Mouse (Mus musculus): Measurements from ENCODE around the gene Chaf1a.
A peak's percentile ranks its signal among the peaks of the same experiment; 100 is the strongest.
"Not testable (repeated sequence)": the region's sequence is repeated elsewhere in the genome, so short reads cannot be mapped to it uniquely, and the experiment has no call there.

Gene Chaf1a

DNA sequence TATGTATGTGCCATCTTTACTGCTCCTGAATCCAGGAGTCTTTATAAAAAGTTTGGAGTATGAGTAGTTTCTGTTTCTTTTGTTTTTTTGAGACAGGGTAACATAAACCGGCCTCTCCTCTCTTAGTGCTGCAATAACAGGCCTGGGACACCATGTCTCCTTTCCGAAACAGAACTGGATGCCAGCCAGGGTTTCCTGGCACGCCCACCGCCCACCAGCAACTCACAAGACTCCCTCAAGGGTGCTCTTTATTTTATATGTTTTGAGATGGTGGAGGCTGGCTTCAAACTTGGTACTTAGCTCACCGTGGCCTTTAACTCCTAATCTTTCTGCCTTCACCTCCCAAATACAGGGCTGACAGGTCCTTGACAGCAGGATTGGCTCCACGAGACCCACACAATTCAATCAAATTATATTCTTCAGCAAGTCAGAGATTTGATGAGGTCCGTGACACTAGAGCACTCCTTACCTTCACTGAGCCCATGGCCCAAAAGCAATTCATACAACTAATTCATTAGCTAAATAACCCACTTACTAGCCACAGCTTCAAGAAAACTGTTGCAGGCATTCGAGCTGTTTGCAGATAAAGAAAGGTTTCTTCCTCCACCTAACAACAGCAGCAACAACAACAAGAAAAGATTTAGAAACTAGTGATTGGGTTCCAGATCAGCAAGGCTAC, 1.5 kb upstream of the Chaf1a start:
- no peak for DNase-seq

DNA sequence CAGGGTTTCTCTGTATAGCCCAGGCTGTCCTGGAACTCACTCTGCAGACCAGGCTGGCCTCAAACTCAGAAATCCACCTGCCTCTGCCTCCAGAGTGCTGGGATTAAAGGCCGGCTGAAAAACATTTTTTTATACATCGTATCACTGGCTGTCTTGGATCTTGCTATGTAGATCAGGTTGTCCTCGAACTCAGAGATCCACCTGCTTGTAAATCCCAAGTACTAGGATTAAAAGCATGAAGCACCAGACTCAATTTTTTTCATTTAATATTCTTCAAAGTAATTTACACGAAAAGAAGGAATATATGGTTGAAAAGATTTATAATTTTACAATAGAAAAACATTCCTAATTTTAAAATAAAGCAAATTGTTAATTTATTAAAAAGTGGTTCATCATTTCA, 894 bp upstream of the Chaf1a start:
- DNase-seq = no peak

DNA sequence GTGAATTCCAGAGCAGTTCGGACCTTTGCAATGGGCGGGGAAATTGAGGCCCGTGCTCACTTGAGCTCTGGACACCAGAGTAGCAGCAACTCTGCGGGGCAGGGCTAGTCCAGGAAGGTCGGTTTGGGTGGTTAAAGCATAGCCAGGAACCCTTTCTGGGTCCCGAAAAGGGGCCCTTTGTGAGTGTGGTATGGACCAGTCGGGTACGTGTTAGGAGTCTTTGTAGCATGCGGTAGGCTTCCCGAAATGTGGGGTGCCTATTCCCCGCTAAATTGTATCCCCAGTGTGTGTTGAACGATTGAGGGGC, 571 bp downstream of the Chaf1a start:
- no peak for DNase-seq

DNA sequence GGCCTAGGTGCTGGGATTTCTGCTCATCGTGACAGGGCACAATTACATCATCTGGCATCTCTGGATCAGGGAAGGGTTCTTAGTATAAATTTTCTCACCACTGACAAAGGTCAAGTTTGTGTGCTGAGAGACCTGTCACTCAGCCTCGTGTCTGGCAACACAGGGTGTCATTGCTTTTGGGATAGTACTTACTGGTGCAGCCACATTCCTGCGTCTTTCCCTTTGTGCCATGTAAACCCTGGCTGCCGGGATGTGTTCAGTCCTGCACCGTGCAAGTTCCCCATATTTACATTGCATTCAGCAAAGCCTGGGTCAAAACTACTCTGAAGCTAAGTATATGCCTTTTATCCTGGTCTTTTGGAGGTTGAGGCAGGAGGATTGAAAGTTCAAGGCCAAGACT, 11.1 kb downstream of the Chaf1a start:
- no peak for DNase-seq

DNA sequence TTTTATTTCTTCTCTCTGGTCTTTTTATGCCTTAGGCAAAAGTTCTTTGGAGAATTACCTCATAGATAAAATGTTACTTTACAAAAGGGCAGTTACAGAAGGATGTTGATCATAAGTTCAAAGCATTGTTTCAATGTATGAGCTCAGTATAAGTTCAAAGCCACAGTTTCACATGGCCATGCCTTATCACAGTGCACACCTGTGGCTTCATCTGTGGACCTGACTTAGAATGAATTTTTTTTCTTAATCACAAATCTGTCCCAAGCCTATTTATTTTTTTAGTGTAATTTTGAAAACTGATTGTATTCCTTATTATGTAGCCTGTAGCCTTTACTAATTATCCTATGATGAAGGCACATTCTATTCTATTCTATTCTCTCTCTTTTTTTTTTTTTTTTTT, 14.7 kb downstream of the Chaf1a start:
- DNase-seq = no peak

DNA sequence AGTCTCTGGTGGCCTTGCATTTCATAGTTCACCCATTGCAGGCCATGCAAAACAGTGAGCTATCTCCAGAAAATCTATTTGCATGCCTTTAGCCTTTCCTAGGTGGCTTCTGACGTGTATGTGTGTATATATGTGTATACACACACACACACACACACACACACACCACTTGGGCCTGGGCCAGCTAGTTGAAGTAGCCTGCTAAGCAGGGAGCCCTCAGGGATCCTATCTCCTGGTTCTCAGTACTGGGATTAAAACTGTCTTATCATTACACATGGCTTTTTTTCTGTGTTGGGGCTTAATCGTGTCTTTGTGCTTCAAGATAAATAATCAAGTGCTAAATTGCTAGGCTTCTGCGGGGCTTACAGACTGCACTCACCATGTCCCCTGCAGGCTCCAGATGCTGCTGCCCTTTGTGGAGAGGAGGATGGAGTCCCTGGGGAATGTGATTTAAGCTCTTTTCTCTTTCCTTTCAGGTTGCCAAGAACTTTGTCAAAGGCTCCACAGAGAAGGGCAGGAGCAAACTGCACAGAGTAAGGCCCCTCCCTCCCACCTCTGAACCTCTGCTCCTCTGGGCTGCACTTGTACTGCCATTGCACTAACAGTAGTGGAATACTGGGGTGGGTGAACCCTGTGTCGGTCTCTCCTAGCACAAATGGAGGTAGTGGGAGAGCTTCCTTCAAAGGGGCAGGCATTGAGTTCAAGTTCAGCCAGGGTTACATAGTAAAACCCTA, 15.9 kb downstream of the Chaf1a start:
- no peak for DNase-seq

DNA sequence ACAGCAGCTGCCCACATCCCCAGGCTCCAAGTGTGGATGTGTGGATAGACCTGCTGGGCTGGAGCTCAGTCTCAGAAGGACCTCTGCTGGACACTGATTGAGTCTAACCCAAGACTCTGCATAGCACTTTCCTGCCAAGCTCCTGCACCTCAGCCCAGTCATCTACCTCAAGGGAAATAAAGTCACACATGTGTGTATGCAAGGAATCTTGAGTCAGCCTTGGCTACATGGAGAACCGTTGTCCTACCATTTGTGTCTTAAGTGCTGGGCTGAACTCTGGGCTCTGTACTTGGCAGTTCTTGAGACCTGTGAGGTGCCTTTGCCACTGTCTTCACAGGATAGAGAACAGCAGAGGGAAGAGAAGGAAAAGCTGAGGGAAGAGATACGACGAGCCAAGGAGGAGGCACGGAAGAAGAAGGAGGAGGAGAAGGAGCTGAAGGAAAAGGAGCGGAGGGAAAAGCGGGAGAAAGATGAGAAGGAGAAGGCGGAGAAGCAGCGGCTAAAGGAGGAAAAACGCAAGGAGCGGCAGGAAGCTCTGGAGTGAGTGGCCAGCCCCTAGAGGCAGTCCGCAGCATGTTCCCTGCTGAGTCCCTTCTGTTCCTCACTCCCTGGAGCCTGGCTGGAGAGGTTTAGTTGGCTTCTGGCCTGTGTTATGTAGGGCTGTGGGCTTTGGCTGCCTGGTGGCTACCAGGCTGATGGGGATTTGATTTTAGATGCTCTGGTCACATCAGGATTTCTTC, 17.3 kb downstream of the Chaf1a start:
- no peak for DNase-seq

DNA sequence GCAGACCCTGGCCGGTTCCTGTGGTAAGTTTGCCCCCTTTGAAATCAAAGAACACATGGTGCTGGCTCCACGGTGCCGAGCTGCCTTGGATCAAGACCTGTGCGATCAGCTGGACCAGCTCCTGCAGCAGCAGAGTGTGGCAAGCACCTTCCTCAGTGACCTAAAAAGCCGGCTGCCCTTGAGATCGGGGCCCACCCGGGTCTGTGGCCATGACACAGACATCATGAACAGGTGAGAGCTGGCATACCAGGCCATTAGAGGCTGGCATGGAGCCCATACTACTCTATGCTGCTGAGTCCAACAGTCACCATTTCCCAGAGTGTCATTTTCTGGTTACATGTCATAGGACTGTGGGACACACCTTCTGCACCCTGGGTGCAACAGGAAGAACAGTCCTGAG, 21.8 kb downstream of the Chaf1a start:
- DNase-seq = no peak

DNA sequence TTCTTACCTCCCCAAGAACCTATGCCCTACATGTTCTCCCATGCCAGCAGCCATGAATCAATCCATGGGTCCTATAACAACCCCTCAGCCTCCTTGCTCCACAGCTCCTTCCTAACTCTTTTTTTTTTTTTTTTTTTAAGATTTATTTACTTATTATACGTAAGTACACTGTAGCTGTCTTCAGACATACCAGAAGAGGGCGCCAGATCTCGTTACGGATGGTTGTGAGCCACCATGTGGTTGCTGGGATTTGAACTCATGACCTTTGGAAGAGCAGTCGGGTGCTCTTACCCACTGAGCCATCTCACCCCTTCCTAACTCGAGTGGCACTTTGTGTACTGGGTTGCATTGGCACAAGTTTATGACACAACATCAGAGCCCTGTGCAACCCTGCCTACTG, 25.5 kb downstream of the Chaf1a start:
- DNase-seq = not testable (repeated sequence)

DNA sequence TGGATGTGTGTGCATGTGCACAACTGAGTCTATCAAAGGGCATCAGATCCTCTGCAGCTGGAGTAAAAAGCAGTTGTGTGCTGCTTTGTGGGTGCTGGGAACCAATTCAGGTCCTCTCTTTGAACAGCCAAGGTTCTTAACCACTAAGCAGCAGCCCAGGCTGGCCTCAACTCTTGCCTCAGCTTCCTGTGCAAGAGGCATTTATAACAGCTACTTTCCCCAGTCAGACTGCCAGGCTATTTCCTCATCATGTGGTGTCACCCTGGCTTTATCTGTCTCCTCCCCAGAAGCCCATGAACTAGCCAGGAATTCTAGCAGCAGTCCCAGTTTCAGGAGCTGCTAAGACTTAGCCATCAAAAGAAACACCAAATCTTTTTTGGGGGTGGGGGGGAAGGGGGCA, 26.2 kb downstream of the Chaf1a start:
- DNase-seq = no peak

DNA sequence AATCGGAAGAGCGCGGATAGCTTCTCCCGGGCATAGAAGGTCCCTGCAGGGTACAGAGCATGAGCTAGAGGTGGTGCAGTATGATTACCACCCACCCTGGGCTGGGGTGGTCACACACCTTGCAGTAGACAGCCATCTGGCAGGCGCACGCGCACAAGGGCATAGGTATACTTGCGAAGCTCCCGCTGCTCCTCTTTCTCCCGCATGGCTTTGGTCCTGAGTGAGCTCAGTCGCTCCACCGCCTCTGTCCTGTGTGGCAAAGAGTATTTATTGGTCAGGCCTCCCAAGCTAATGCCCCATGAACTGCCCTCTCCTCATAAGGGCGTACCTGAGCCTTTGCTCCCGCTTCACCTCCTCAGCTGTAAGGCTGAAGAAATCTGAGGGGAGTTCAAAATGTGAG, 28.8 kb downstream of the Chaf1a start:
- no peak for DNase-seq

DNA sequence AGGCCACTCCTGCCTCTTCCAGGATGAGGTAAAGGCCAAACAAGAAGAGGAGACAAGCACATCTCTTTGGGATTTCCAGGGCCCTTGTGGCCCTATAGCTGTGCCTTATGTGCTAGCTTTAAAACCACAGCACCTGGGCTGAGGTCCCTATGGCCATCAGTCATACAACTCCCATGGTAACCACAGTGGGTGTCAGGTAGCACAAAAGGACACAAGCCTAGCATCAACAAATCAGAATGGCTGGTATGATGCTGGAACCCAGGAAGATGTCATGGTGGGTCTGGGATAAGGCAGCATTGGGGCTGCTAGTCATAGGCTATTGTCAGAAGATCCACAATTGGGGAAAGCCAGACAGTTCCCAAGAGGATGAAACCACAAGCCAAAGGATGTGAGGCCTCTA, 30.9 kb downstream of the Chaf1a start:
- DNase-seq = no peak

DNA sequence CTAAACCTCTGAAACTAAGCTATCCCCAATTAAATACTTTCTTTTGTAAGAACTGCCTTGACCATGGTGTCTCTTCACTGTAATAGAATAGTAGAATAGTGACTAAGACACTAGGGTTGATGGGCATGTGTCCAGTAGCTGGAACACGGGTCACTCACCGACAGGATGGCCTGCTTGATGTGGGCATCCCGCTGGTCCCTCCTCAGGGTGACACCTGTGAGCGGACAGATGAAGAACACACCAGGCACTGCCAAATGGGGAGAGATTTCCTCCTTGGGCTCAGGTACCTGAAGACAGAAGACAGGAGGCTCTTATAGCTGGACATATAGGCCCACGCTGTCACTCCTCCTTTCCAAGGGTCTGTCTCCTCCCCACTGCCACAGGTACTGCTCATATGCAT, 32.0 kb downstream of the Chaf1a start:
- DNase-seq = no peak

DNA sequence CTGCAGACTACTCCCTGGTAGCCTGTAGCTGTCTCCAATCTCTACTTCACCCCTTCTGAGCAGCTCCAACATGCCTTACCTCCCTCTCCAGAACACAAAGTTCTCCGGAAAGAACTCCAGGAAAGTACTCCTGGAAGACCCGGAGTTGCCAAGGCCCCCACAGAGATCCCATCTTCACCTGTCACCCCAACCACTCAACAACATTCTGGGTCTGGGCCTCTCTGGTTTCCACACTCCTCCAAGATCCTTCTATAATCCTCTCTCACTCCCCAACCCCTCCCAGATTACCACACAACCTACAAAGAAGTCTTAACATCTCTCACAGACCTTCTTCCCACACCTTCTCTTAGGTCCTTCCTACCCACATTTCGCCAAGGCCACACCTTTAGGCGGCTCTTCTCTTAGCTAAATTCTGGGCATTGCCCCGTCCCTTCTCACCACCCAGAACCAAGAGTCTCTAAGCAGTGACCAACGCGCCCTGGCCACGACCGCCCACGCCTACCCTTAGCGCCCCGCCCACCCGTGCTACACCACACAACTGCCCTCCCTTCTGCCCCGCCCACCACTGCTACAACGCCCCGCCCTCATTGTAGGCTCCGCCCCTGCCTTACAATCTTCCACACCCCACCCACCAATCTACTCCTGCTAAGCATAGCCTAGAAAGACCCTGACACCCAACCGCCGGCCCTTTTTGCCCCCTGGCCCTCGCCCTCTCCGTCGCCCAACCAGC, 34.0 kb downstream of the Chaf1a start:
- DNase-seq = peak; percentile 45

DNA sequence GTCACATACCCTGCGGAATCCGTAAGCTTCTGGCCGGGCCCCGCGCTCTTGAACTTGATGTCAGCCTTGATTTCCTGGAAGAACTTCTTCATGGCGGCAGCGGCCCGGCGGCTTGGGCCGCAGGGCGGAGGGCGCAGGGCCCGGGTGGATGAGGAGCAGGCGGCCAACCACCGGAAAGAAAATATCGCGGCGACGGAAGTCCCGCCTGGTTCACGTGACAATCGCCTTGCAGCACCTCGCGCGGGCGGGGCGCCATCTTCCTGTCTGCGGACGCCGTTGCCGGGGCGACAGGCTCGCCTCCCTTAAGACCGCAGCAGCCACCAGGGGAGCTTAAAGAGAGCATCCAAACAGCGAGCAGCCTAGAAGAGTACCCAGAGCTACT, 34.6 kb downstream of the Chaf1a start, which contains the start of gene Ubxn6:
Ubxn6 (minus strand) TSS at position 202 of the 382 bp plus-strand sequence.
- DNase-seq = peak; percentile 98

DNA sequence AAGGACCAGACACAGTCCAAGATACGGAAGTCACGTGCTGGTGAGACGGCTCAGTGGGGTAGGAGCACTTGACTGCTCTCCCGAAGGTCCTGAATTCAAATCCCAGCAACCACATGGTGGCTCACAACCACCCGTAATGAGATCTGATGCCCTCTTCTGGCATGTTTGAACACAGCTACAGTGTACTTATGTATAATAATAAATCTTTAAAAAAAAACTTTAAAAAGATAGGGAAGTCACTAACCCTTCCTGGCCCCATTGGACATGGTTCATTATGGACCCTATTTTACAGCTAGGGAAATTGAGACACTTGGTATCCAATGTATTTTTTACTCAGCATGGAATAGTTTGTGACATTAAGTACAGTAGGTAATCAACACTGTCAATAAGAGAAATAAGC, 37.3 kb downstream of the Chaf1a start:
- DNase-seq = no peak

DNA sequence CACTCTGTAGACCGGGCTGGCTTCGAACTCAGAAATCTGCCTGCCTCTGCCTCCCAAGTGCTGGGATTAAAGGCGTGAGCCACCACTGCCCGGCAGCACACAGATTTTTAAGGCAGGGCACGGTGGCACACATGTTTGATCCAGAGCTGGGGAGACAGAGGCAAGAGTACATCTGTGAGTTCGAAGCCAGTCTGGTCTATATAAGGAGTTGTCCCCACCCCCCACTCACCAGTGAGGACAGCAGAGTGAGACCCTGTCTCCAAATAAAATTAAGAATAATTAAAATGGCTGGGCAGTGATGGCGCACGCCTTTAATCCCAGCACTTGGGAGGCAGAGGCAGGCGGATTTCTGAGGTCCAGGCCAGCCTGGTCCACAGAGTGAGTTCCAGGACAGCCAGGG, 38.1 kb downstream of the Chaf1a start:
- DNase-seq = not testable (repeated sequence)

DNA sequence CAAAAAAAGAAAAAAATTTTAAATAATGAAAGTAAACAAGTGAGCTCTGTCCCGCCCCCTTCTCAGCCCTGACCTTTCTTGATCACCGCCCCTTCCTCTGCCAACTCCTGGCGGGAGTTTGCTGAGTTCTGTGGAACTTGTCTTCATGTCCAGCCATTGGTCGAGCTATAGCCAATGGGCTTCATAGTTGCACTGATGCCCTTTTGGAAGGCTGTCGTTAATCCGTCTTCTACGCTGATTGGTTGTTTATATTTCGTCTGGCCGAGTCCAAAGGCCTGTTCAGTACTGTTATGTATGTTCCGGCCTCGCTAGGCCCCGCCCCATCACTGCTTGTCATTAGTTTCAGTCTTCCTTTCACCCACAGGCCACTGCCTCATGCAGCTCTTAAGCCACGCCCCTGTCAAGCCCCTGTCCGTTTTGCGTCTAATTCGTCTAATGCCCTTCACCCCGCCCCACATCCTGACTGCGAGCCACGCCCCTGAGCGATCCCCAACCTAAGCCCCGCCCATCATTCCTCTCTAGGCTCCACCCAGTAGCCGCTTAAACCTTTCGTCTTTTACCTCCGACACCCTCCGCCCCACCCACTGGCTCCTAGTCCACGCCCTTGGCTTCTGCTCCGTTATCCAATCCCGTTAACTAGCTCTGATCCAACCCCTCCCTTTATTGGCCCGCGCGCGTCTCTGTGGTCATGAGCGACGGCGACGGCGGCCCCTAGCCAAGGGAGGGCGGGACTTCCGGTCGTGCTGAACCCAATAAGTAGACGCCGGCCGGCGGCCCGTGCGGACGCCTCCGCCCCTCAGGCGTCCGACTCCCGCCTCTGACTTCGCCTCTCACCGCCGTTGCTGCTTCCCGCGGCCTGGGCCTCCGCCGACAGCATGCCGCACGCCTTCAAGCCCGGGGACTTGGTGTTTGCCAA, 38.9 kb downstream of the Chaf1a start, which contains the start of gene Hdgfl2:
Hdgfl2 (plus strand) TSS at position 755 of the 916 bp plus-strand sequence.
- peak; percentile 99 for DNase-seq

DNA sequence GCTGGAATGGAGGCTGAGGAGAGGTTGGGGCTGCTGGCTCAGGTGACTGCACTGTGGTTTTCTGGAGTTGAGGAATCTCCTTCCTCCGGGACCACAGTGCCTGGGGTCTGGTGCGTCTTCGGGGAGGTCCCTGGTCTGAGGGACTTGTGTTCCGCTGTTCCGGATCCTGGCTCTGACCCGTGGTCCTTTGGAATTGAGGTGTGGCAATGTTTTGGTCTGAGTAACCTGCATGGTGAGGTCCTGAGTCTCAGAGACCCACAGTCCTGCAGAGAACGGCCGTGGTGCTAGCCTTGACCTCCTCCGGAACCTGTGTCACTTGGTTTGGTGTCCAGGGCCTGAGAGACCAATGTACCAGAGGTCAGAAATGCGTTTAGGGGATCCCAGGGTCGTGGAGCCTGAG, 39.7 kb downstream of the Chaf1a start:
- DNase-seq = no peak

DNA sequence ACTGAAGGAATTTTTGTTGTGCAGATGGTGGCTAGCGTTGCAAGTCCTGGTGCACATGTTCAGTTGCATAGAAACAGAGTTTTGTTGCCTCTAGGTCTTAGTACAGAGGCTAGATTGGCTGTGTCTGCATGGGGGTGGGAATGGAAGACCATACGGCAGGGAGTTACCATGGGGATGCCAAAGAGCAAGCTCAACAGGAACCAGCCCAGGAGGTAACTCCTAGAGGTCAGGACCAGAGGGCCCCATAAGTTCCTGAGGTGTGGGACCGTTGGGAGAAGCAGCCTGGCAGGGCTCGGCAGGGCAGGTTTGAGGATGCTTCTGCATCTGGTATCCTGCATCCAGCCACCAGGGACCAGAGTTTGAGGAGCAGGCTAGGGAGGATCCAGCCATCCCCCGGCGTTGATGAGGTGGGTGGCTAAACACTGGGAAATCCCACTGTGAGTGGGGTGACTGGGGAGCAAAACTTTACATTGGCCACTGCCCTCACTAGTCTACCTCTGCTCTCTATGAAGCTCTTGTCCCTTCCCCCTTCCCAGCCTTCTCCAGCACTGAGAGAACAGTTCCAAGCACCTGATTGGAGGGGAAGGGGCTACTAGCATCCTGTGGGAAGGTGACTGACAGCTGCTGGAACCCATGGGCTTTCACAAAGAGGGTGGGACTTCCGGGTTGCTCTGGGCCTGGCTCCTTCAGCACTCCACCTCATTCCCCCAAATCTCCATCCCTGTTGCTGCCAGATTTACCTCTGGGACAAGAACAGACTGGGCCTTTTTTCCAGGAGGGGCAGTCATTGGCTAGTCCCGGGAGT, 40.7 kb downstream of the Chaf1a start:
- peak; percentile 42 for DNase-seq

DNA sequence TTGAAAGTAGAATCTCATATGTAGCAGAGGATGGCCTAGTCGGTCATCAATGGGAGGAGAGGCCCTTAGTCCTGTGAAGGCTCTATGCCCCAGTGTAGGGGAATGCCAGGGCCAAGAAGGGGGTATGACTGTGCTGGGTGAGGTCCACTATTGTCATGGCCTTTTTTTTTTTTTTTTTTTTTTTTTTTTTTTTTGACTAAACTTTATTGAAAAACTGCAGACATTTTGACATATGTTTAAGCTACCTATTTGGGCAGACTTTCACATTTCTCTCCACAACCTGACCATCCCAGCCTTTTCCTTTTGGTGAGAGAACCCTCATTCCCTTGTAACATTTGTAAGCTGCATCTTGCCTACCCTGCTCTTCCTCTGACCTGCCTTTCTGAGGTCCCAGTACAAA, 52.1 kb downstream of the Chaf1a start:
- DNase-seq = no peak

All from right cerebral cortex, postnatal 25 days (tissue).